Mouse (Mus musculus) cerebellum, adult 9-11 months (tissue): ENCODE results near the gene Prpf4.

Experiments used
- DNase-seq: peaks from one replicate; pipeline ENCODE4 v3.0.0; 2022

Gene Prpf4

DNA sequence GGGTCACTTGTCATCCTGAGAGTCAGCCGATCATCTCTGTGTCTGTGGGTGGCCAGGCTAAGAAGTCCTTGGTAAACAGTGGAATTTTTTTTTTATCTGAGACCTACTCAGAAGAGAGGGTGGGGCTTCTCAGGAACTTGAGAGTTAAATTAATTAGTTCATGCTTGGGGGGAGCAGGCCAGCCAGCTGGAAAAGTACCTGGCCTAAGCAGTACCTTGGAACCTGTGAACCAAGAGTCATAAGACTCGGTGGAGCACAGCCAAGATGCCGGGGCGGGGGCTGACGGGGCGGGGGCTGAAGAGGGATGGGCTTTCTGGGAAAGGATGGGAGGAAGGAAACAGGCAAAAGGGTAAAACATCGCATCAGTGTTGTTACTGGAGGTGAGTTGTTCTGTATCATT lies 29.3 kb downstream of the Prpf4 start:
- DNase-seq, result no peak

DNA sequence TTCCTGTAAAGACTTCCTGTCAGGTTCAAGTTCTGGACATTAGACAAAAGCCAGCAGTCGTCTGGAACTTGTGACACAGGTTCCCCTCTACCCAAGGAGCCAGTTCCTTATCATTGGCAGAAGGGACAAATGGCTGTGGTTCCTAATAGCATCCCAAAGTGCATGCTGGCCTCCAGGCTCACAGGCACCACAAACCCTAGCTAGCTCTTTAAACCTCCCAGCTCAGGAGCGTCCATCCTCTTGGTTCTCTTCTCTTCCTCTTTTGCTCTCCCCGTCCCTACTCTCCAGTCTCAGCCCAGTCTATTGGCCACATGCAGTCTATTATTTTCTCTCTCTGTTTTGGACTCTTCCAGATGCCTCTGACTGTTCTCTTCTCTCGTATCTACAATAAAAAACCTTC lies 31.2 kb downstream of the Prpf4 start:
- no peak for DNase-seq

DNA sequence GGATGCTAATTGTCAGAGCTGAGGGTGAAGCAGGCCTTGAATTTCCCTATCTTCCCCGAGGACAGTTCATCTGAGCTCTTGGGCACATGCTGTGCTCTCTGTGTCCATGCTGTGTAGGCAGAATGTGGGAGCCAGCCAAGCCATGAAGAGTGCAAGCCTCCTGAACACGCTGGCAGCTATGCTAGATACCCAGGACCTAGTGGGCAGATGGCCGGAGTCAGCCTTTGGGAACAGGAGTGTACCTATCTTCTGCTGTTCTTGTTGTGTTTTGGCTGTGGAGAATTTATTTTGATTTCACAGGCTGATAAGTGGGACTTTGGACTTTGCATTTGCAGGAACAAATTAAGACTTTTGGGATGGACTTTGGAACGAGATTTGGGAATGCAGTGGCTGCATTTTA lies 31.9 kb downstream of the Prpf4 start:
- DNase-seq, result peak; percentile 93

DNA sequence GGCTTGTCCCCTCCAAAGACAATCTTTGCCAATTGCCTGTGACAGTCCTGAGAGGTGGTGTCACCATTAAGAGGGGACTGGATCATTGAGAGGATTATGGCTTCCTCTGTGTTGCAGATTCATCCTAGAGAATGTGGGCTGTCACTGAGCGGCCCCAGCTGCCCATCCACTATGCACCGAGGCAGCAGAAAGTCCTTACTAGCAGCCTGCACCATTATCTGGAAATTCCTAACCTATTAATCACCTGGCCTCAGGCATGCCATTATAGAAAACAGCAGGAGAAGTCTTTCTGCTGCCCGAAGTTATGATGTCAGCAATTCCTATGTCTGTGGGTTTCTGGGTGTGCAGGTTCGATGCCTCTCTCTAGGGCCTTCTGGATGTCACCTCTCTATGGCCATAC lies 32.4 kb downstream of the Prpf4 start:
- no peak for DNase-seq

DNA sequence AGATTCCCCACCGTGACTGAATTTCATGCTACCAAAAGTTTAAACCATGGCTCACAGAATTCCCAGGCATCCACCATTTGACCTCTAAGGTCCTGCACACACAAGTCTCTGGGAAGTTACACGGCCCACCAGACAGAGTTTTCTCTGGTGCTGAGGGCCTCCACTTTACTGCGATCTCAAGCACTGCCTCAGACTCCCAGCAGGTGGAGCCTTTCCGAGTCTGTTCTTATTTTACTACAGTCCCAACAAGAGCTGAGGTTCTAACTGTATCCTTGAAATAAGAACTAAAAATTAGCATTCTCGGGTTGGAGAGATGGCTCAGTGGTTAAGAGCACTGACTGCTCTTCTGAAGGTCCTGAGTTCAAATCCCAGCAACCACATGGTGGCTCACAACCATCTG lies 46.4 kb downstream of the Prpf4 start:
- no peak for DNase-seq

DNA sequence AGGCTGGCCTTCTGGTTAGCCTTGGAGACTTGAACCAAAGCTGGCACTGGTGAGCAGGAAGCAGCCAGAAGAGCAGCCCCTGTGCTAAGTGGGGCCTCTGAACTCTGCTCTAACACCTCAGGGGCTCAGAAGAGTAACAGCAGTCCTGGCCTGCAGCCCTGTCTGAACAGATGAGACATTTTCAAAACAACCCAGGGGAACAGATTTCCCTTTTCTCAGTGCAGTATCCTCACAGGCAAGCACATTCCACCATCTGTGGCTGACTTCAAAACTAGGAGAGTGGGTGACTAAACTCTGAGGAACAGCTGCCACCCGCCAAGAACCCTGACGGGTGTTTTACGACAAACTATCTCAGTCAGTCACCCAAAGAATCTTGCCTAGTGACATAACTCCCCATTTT lies 50.5 kb downstream of the Prpf4 start:
- no peak for DNase-seq

DNA sequence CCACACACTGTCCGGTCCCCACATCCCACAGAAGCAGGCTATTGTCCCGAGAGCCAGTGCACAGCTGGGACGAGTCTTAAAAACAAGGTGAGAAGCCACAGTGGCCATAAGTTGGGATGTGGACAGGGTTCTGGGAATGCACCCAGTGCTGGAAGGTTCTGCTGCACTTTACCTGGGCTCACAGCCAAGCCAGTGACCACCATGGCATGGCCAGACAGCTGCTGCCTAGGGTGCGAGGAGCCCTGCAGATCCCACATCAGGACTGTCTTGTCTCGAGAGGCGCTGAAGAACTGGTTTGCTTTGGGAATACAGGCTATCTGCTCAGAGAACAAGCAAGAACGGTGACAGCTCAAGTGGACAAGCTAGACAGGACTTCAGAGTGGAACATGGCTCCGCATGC lies 51.8 kb downstream of the Prpf4 start:
- no peak for DNase-seq

DNA sequence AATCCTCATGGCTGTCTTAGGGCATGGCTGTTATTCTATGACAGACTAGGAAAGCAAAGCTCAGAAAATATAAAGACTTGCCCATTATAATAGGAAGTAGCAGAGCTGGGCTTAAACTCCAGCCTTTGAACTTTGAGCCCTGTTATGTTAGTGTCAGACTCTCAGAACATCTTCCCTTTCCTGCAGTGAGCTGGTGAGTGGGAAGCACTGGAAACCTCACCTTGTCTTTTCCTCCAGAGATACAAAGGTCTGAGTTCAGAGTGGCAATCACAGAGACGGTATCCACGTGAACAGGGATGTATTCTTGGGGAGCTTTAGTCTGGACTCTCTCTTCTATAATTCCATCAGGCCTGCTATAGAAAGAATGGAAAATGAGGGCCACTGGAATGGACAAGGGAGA lies 54.5 kb downstream of the Prpf4 start:
- DNase-seq, result no peak

DNA sequence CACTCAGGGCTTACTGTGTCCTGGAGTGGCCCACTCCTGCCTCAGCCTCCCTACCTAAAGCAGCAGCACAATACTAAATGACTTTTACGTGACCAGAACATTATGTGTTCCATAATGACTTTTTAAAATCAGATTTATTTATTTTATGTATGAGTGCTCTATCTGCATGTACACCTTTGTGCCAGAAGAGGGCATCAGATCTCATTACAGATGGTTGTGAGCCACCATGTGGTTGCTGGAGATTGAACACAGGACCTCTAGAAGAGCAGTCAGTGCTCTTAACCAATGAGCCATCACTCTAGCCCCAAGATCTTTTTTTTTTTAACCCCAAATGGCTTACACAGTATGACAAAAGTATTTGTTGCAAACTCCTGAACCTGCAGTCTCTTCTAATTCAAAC lies 59.6 kb downstream of the Prpf4 start:
- no peak for DNase-seq

DNA sequence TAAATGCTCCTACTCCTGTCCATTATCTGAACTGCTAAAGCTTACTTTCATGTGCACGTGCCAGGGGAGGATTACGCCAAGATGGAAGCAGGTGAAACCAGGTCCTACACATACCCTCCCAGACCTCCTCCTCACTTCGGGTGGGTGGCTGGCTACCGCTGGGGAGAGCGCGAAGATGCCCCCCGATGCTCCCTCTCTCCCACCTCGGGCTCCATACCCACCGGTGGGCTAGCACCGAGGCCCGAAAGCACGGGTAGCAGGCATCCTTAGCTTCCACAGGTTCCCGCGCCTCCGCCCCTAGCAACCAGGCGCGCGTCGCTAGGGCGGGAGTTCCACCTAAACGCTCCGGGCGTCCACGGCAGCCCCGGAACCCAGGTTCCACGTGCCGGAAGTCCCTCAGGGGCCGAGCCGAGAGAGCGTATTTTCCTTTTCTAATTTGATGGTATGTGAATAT lies 62.0 kb downstream of the Prpf4 start, which contains the start of gene Wdr31:
Gene Wdr31 (minus strand): TSS at position 299 of the 454 bp plus-strand sequence.
- peak; percentile 78 for DNase-seq

DNA sequence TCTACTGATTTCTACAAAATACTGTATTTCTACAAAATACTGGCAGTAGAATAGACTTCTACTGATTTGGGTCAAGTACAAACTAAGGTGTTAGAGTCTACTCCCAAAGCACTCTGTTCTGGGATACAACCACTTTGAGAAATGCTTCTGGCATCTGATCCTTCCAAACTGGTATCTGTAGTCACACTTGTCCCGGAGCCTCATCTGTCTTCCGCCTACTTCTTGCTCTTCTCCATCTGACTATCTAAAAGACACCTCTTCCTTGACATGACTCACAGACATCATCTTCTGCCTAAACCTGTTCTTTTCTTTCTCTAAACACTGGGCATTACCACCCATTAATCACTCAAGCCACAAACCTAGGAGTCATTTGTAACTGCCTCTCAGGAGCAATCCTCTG lies 63.5 kb downstream of the Prpf4 start:
- DNase-seq, result no peak

DNA sequence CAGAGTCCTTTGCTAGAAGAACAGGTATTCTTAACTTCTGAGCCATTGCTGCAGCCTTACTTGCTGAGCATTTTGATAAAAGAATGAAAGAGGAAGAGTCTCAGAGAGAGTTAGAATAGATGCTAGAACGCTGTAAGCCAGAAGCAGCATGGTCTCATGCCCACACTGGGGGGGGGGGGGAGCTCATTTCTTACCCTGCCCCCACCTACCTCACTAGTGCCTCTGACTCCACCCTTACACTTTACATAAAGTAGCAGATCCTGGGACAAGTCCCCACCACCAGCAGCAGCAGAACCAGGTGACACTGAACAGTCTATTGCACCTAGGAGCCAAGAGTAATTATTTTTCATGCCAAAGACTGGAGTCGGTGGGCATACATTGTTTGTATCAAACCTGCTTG lies 66.5 kb downstream of the Prpf4 start:
- no peak for DNase-seq

DNA sequence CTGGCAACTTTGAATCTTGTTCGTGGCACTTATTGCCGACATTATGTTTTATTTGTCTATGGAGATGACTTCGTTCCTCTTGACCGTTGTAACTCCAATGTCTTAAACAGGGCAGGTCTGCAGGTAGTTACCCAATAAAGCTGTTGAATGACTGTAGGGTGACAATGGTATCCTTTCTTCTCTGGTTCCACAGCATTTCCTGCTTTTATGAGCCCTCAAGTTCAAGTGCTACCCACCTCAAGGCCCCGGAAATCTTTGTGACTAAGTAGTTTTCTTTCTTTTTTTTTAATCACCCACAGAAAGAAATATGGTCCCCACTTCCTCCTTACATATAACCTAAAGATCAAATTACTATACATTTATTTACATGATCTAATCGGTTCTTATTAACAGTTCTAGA lies 67.2 kb downstream of the Prpf4 start:
- DNase-seq, result no peak
